Mouse (Mus musculus) mammary gland, adult 2 months (tissue): ENCODE data around the gene Gm44596. TPM values are rescaled to one million over a fixed set of nuclear protein-coding genes. Genes with fewer than 3 reads are reported as not detected.

ENCODE experiments used
- polyA plus RNA-seq: library from polyadenylated mRNA; depleted of rRNA; stranded (reverse); fragments of >200 nt; gene quantifications from 2 replicates; pipeline ENCODE4 v1.2.3, GENCODE M21; 2012; ENCODE audit warnings: low replicate concordance; rRNA removed

Gene Gm44596
- not detected in 2 replicates for polyA plus RNA-seq

GRCm38 (mm10) chr6:128375192-128375591, at the start of gene Gm44596, which contains the start of gene Tex52:
Gm44596 (plus strand) TSS chr6:128375503.
Tex52 (plus strand) TSS chr6:128375456.

GRCm38 (mm10) chr6:128355726-128356416, 19.4 kb upstream of the Gm44596 start, which contains the start of gene Tulp3:
Tulp3 (minus strand) TSS chr6:128355851.

GRCm38 (mm10) chr6:128362381-128363006, 12.8 kb upstream of the Gm44596 start, which contains the start of the genes Rhno1 and Foxm1:
Rhno1 (minus strand) TSS chr6:128362911.
Foxm1 (plus strand) TSS chr6:128362967.

GRCm38 (mm10) chr6:128398996-128399395, 23.7 kb downstream of the Gm44596 start, which contains the start of gene Nrip2:
Nrip2 (plus strand) TSS chr6:128399296.

GRCm38 (mm10) chr6:128424269-128425019, 49.1 kb downstream of the Gm44596 start, which contains the start of gene Itfg2:
Itfg2 (minus strand) TSS chr6:128424931.

GRCm38 (mm10) chr6:128438317-128438870, 63.1 kb downstream of the Gm44596 start, which contains the start of gene Fkbp4:
Fkbp4 (minus strand) TSS chr6:128438677.

Other genes with a start within 250 kb of the Gm44596 start
- 45.6 and 65.0 TPM in 2 replicates for gene Tspan9, start 231.9 kb upstream of the Gm44596 start, polyA plus RNA-seq
- 2.2 and 2.3 TPM in 2 replicates for gene Tead4, start 74.7 kb upstream of the Gm44596 start, polyA plus RNA-seq
- gene Tulp3, start 19.7 kb upstream of the Gm44596 start, polyA plus RNA-seq, result 11.4 and 18.8 TPM in 2 replicates
- gene Rhno1, start 12.6 kb upstream of the Gm44596 start, polyA plus RNA-seq, result 11.6 and 13.9 TPM in 2 replicates
- gene Foxm1, start 12.5 kb upstream of the Gm44596 start, polyA plus RNA-seq, result 8.8 and 9.1 TPM in 2 replicates
- not detected in 2 replicates for gene Tex52, start within 50 bp of the Gm44596 start, polyA plus RNA-seq
- gene Nrip2, start 23.8 kb downstream of the Gm44596 start, polyA plus RNA-seq, result 2.7 and 4.1 TPM in 2 replicates
- 28.3 and 37.3 TPM in 2 replicates for gene Itfg2, start 49.4 kb downstream of the Gm44596 start, polyA plus RNA-seq
- gene Fkbp4, start 63.2 kb downstream of the Gm44596 start, polyA plus RNA-seq, result 74.1 and 81.9 TPM in 2 replicates
- gene Pzp, start 151.2 kb downstream of the Gm44596 start, polyA plus RNA-seq, result 2.2 TPM in 1 of 2 replicates, not detected in the other
- gene A2ml1, start 206.1 kb downstream of the Gm44596 start, polyA plus RNA-seq, result not detected in 2 replicates
- 1.6 and 3.0 TPM in 2 replicates for gene Klrb1a, start 248.0 kb downstream of the Gm44596 start, polyA plus RNA-seq